Comparison of ENCODE assay signal across 11 mouse cellular contexts in genomic region chr17:31445061-31445731, GRCm38 (mm10). TPM values are rescaled to one million over a fixed set of nuclear protein-coding genes. Genes with fewer than 3 reads are reported as not detected.
DNase-seq lines count a peak whose midpoint lies in the region; ATAC-seq and TF ChIP-seq lines count a peak whose summit lies in the region.
"Had no signal": no experiment of that assay in that cellular context is flagged by ENCODE, and none has a peak within 500 bp of the region (broad histone marks: within the 10 kb centered on the region; RNA-seq: fewer than 3 reads in every experiment).

No protein-coding gene starts in this region.

- DNase-seq in embryo, embryonic 10.5 days (ENCODE audit: low spot score): peak; percentile 73
- DNase-seq in hindlimb bud, embryonic 11.5 days (ENCODE audit: extremely low spot score, low read depth, low spot score): peak; percentile 39
- peak; percentile 86 to 93 for DNase-seq in kidney, postnatal 25 days
- peak; percentile 54 for DNase-seq in lung, embryonic 14.5 days
- DNase-seq in cerebellum, adult 11 months: no peak
- DNase-seq in layer of hippocampus, adult 9-11 months: no peak
- DNase-seq: spleen, adult 18-20 months had no signal

- WGBS in lung, embryonic 14.5 days: 15% methylated on average over 7 of the region's 7 CpGs

- H3K9me3 ChIP-seq in lung, embryonic 14.5 days (ENCODE audit: low read depth, low read length): no peaks in the 10 kb centered on the region
- H3K9me3 ChIP-seq: neural tube, embryonic 12.5 days had no signal

- no peak for TF ChIP-seq CTCF in lung, embryonic 14.5 days (IDR thresholded peaks at IDR 0.05; ENCODE audit: low read depth)

- H3K4me2 ChIP-seq in lung, embryonic 14.5 days: no peak overlapping the region
- H3K4me2 ChIP-seq: neural tube, embryonic 12.5 days had no signal

- peak overlapping the region; percentile 24; the same call in 1 of the 2 replicates for H3K27ac ChIP-seq in lung, embryonic 14.5 days (ENCODE audit: low read depth)
- H3K27ac ChIP-seq: hindbrain, postnatal 0 days; neural tube, embryonic 12.5 days had no signal

- H3K27me3 ChIP-seq in lung, embryonic 14.5 days (ENCODE audit: insufficient read depth, low read length): no peaks in the 10 kb centered on the region
- H3K27me3 ChIP-seq: neural tube, embryonic 12.5 days had no signal

- H3K4me1 ChIP-seq in lung, embryonic 14.5 days (ENCODE audit: insufficient read depth): peaks cover 6% of the 10 kb centered on the region; the same call in 1 of the 2 replicates

- 0 out of 2 replicates have a peak, but pooled peaks have one; percentile 33 for ATAC-seq in lung, embryonic 14.5 days (ENCODE audit: insufficient read depth)
- no peak for ATAC-seq in megakaryocyte, adult 5-6 weeks (ENCODE audit: poor library complexity, severe bottlenecking)
- ATAC-seq in inflammation-experienced regulatory T-cells, adult 6 months: no peak
- ATAC-seq: hindbrain, postnatal 0 days had no signal

- no peak overlapping the region for H3K9ac ChIP-seq in lung, embryonic 14.5 days
- H3K9ac ChIP-seq: neural tube, embryonic 12.5 days had no signal

- peaks cover 14% of the 10 kb centered on the region for H3K36me3 ChIP-seq in lung, embryonic 14.5 days (ENCODE audit: insufficient read depth)

- no peak overlapping the region for H3K4me3 ChIP-seq in lung, embryonic 14.5 days (ENCODE audit: low read depth, low read length)
- H3K4me3 ChIP-seq: neural tube, embryonic 12.5 days had no signal

RNA-seq across cellular contexts. Expression of gene Pde9a, which starts 59.2 kb away (rescaled TPM):
- 35.8 and 36.7 TPM in 2 replicates for polyA plus RNA-seq in lung, embryonic 14.5 days (2014; fragmentation: Nextera tagmentation; extraction: Ambion mirVana)
- total RNA-seq in megakaryocyte, adult 5-6 weeks (2015): not detected in 2 replicates
- 0.29 TPM in 1 of 2 replicates, not detected in the other for total RNA-seq in megakaryocyte, adult 5-6 weeks (2017)
- polyA plus RNA-seq in inflammation-experienced regulatory T-cells, adult 6 months (2017; shearing (Covaris generic)): not detected

Comparison
In these comparisons a context has a peak if more than half of its experiments do, and no peak if none do; other contexts are left out.
1. DNase-seq: peak in embryo, embryonic 10.5 days (single experiment), hindlimb bud, embryonic 11.5 days (single experiment), kidney, postnatal 25 days (2 of 2) and lung, embryonic 14.5 days (single experiment); none in cerebellum, adult 11 months (single experiment) and layer of hippocampus, adult 9-11 months (single experiment).
2. RNA of gene Pde9a, which starts 59.2 kb away (polyA plus RNA-seq): 35.8 to 36.7 TPM in lung, embryonic 14.5 days; not detected in inflammation-experienced regulatory T-cells, adult 6 months; every median in the first group is over 10 times any median in the second.